Mouse (Mus musculus) midbrain, embryonic 12.5 days (tissue): ENCODE data around the gene Ercc2. TPM values are rescaled to one million over a fixed set of nuclear protein-coding genes. Genes with fewer than 3 reads are reported as not detected.
A peak's percentile ranks its signal among the peaks of the same experiment; 100 is the strongest.

Source experiments
- ATAC-seq: fragments of 200-750 bp; cut with Nextera tagmentation; 2 replicates; pipeline ENCODE4 v1.8.0; 2017; ENCODE audit warnings: low read depth, moderate TSS enrichment, moderate library complexity; ENCODE audit not compliant: low FRiP score
- H3K27ac ChIP-seq: fragments of 300-500 bp; sonication (generic); replicated peaks from 2 replicates; pipeline ENCODE4 v1.5.1; 2016; ENCODE audit warnings: mild to moderate bottlenecking
- H3K27me3 ChIP-seq: fragments of 300-500 bp; sonication (generic); 2 replicates; pipeline ENCODE4 v1.6.1; 2016; ENCODE audit warnings: mild to moderate bottlenecking
- H3K36me3 ChIP-seq: fragments of 300-500 bp; sonication (generic); 2 replicates; pipeline ENCODE4 v1.6.1; 2016
- H3K4me1 ChIP-seq: fragments of 300-500 bp; sonication (generic); 2 replicates; pipeline ENCODE4 v1.6.1; 2016
- H3K4me2 ChIP-seq: fragments of 300-500 bp; sonication (generic); replicated peaks from 2 replicates; pipeline ENCODE4 v1.6.1; 2016; ENCODE audit warnings: mild to moderate bottlenecking, moderate library complexity
- H3K4me3 ChIP-seq: fragments of 300-500 bp; sonication (generic); 2 replicates; pipeline ENCODE4 v1.5.1; 2016; ENCODE audit warnings: mild to moderate bottlenecking
- H3K9ac ChIP-seq: fragments of 300-500 bp; sonication (generic); replicated peaks from 2 replicates; pipeline ENCODE4 v1.6.1; 2016; ENCODE audit warnings: mild to moderate bottlenecking, moderate library complexity
- H3K9me3 ChIP-seq: fragments of 300-500 bp; sonication (generic); 2 replicates; pipeline ENCODE4 v1.6.1; 2016; ENCODE audit warnings: mild to moderate bottlenecking
- WGBS: fragments of 180-500 bp; shearing (Covaris S2); methylation state at CpG from one replicate; pipeline ENCODE4 v1.1.7; 2016; 5-methylcytosine and 5-hydroxymethylcytosine counted together
- polyA plus RNA-seq: library from polyadenylated mRNA; unstranded; fragments of >200 nt; fragmentation: Nextera tagmentation; extraction: Ambion mirVana; gene quantifications from 2 replicates; pipeline ENCODE4 v1.2.1, GENCODE M21; 2016

Gene Ercc2
- polyA plus RNA-seq, 1 experiment from 2014 or later: 27.5 TPM

- Histone ChIP-seq H3K27me3 (peaks cover 20% of the 10 kb centered on the region), H3K36me3 (peaks cover 24% of the 10 kb centered on the region), H3K27ac (peak overlapping the region; percentile 81), H3K9me3 (no peaks in the 10 kb centered on the region), H3K4me1 (peaks cover 29% of the 10 kb centered on the region), H3K4me2 (peak overlapping the region; percentile 82), H3K4me3 (peak overlapping the region; percentile 71), H3K9ac (peak overlapping the region; percentile 74)
- ATAC-seq: peak; percentile 93
- WGBS: under 1% methylated on average over 31 of the region's 31 CpGs
Measured at GRCm38 (mm10) chr7:19344938-19345471, 36.8 kb upstream of the Ercc2 start.

GRCm38 (mm10) chr7:19349188-19349915 is 32.5 kb upstream of the Ercc2 start:
- no peaks in the 10 kb centered on the region for H3K9me3 ChIP-seq
- ATAC-seq: no peak
- no peak overlapping the region for H3K4me2 ChIP-seq
- H3K9ac ChIP-seq: no peak overlapping the region
- no peak overlapping the region for H3K4me3 ChIP-seq
- WGBS: 89% methylated on average over 13 of the region's 13 CpGs
- H3K27ac ChIP-seq: no peak overlapping the region
- H3K27me3 ChIP-seq: no peaks in the 10 kb centered on the region
- peaks cover 64% of the 10 kb centered on the region for H3K36me3 ChIP-seq
- H3K4me1 ChIP-seq: peaks cover 14% of the 10 kb centered on the region

- H3K9ac ChIP-seq: no peak overlapping the region
- WGBS: 98% methylated on average over 8 of the region's 8 CpGs
- ATAC-seq: no peak
- H3K4me1 ChIP-seq: peaks cover 9% of the 10 kb centered on the region
- no peak overlapping the region for H3K27ac ChIP-seq
- no peak overlapping the region for H3K4me3 ChIP-seq
- peaks cover 72% of the 10 kb centered on the region for H3K36me3 ChIP-seq
- no peaks in the 10 kb centered on the region for H3K9me3 ChIP-seq
- no peak overlapping the region for H3K4me2 ChIP-seq
- H3K27me3 ChIP-seq: no peaks in the 10 kb centered on the region
Measured at GRCm38 (mm10) chr7:19350221-19350620, 31.6 kb upstream of the Ercc2 start.

GRCm38 (mm10) chr7:19354991-19355390 is 26.8 kb upstream of the Ercc2 start:
- H3K36me3 ChIP-seq: peaks cover 68% of the 10 kb centered on the region

GRCm38 (mm10) chr7:19356311-19356710 is 25.5 kb upstream of the Ercc2 start:
- no peak overlapping the region for H3K4me3 ChIP-seq
- H3K4me1 ChIP-seq: peaks cover 26% of the 10 kb centered on the region
- H3K9ac ChIP-seq: no peak overlapping the region
- H3K27me3 ChIP-seq: peaks cover 4% of the 10 kb centered on the region; the same call in 1 of the 2 replicates
- H3K27ac ChIP-seq: no peak overlapping the region
- no peak for ATAC-seq
- 78% methylated on average over 10 of the region's 10 CpGs for WGBS
- no peak overlapping the region for H3K4me2 ChIP-seq
- H3K9me3 ChIP-seq: no peaks in the 10 kb centered on the region
- peaks cover 57% of the 10 kb centered on the region for H3K36me3 ChIP-seq

More at GRCm38 (mm10) chr7:19354991-19355390, 26.8 kb upstream of the Ercc2 start:
- H3K27ac ChIP-seq: no peak overlapping the region
- no peak overlapping the region for H3K9ac ChIP-seq
- no peak overlapping the region for H3K4me3 ChIP-seq
- H3K27me3 ChIP-seq: no peaks in the 10 kb centered on the region
- 89% methylated on average over 5 of the region's 5 CpGs for WGBS
- H3K9me3 ChIP-seq: no peaks in the 10 kb centered on the region
- peaks cover 13% of the 10 kb centered on the region for H3K4me1 ChIP-seq
- ATAC-seq: no peak
- no peak overlapping the region for H3K4me2 ChIP-seq

GRCm38 (mm10) chr7:19357381-19358375 is 24.1 kb upstream of the Ercc2 start:
- ATAC-seq: no peak
- H3K36me3 ChIP-seq: peaks cover 44% of the 10 kb centered on the region

GRCm38 (mm10) chr7:19358634-19359033 is 23.2 kb upstream of the Ercc2 start:
- Histone ChIP-seq H3K36me3 (peaks cover 34% of the 10 kb centered on the region), H3K27ac (no peak overlapping the region), H3K9me3 (no peaks in the 10 kb centered on the region), H3K9ac (peak overlapping the region; percentile 68), H3K4me2 (peak overlapping the region; percentile 95), H3K4me3 (peak overlapping the region; percentile 77), H3K4me1 (peaks cover 39% of the 10 kb centered on the region), H3K27me3 (peaks cover 20% of the 10 kb centered on the region)
- 20% methylated on average over 13 of the region's 13 CpGs for WGBS
- no peak for ATAC-seq

More at GRCm38 (mm10) chr7:19357381-19358375, 24.1 kb upstream of the Ercc2 start:
- Histone ChIP-seq H3K4me1 (peaks cover 39% of the 10 kb centered on the region), H3K27ac (no peak overlapping the region), H3K27me3 (peaks cover 18% of the 10 kb centered on the region), H3K9me3 (no peaks in the 10 kb centered on the region), H3K9ac (0 out of 2 replicates have a peak overlapping the region, but pooled peaks have one; percentile 4), H3K4me2 (peak overlapping the region; percentile 95), H3K4me3 (peak overlapping the region; percentile 77)
- WGBS: 90% methylated on average over 25 of the region's 25 CpGs

GRCm38 (mm10) chr7:19359299-19359891 is 22.4 kb upstream of the Ercc2 start, which contains the start of the genes Cd3eap and Ppp1r13l:
Cd3eap (minus strand) TSS chr7:19359483.
Ppp1r13l (plus strand) TSS chr7:19359749.
- Histone ChIP-seq H3K9me3 (no peaks in the 10 kb centered on the region), H3K27ac (peak within 1 kb of the TSS; percentile 52; the same call in 1 of the 2 replicates), H3K4me3 (peak within 1 kb of the TSS; percentile 77), H3K4me2 (peak within 1 kb of the TSS; percentile 95), H3K9ac (peak within 1 kb of the TSS; percentile 68), H3K36me3 (peaks cover 28% of the 10 kb centered on the region), H3K4me1 (peaks cover 39% of the 10 kb centered on the region), H3K27me3 (peaks cover 20% of the 10 kb centered on the region)
- WGBS: under 1% methylated on average over 31 of the region's 31 CpGs
- ATAC-seq: peak; percentile 70

- WGBS: under 1% methylated on average over 45 of the region's 45 CpGs
Measured at GRCm38 (mm10) chr7:19359892-19360641, 21.7 kb upstream of the Ercc2 start.

GRCm38 (mm10) chr7:19360944-19361343 is 20.9 kb upstream of the Ercc2 start:
- H3K4me2 ChIP-seq: peak overlapping the region; percentile 95
- peaks cover 15% of the 10 kb centered on the region for H3K36me3 ChIP-seq
- H3K9ac ChIP-seq: peak overlapping the region; percentile 64
- H3K4me3 ChIP-seq: peak overlapping the region; percentile 77
- peak; percentile 41 for ATAC-seq
- no peaks in the 10 kb centered on the region for H3K9me3 ChIP-seq
- peaks cover 20% of the 10 kb centered on the region for H3K27me3 ChIP-seq
- WGBS: under 1% methylated on average over 21 of the region's 27 CpGs
- no peak overlapping the region for H3K27ac ChIP-seq
- peaks cover 39% of the 10 kb centered on the region for H3K4me1 ChIP-seq

More at GRCm38 (mm10) chr7:19359892-19360641, 21.7 kb upstream of the Ercc2 start:
- Histone ChIP-seq H3K9me3 (no peaks in the 10 kb centered on the region), H3K4me1 (peaks cover 39% of the 10 kb centered on the region), H3K27me3 (peaks cover 20% of the 10 kb centered on the region), H3K36me3 (peaks cover 21% of the 10 kb centered on the region), H3K4me3 (peak overlapping the region; percentile 77), H3K4me2 (peak overlapping the region; percentile 95), H3K27ac (peak overlapping the region; percentile 52; the same call in 1 of the 2 replicates), H3K9ac (peak overlapping the region; percentile 68)
- ATAC-seq: peak; percentile 71
